Mouse (Mus musculus): ENCODE measurements at regions not wholly inside any gene's neighbourhood (a gene's known extent, or its start where the extent isn't known, plus 50 kb on each side); places are given as distances from the start of the nearest gene placed in this dataset.

GRCm38 (mm10) chr3:50554150-50554549, 110.7 kb upstream of the Slc7a11 start:
- no peak for TF ChIP-seq CTCF (IDR thresholded peaks at IDR 0.05; ENCODE audit: low read depth)
- no peak for TF ChIP-seq EP300 (IDR thresholded peaks at IDR 0.05; ENCODE audit: low read depth)
